In the genomic region with DNA sequence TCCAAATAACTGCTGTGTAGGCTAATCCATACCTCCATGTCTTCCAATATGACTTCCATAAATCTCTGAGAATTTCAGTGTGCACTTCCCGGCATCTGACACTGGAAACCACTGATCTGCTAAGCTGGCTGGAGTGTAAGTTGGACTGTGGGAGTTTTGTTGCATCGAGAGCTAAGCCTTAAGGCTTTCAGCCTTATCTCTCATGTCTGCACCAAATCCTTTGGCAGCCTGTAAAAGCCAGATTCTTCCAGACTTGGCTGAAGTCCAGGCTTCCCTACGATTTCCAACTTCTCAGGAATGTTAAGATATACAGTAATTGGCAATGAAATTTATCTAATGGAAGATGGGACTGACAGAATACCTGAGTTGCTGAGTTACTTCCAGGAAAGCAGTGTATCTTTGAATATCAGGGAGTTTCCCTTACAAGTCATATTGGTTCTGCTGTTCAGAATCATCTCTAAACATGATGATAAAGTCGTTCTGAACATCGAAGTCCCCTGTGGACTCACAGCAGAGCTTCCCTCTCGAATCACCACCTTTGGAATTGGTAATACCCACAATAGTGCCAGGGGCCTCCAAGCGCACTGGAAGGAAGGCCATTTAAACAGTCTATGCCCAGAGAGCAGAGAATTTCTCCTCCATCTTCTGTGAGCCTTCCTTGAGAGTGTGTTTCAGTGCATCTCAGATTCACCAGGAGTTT, we compare ENCODE assay signal across 17 mouse cellular contexts.
DNase-seq lines count a peak whose midpoint lies in the region; ATAC-seq and TF ChIP-seq lines count a peak whose summit lies in the region.
"Had no signal": no experiment of that assay in that cellular context is flagged by ENCODE, and none has a peak within 500 bp of the region (broad histone marks: within the 10 kb centered on the region; RNA-seq: fewer than 3 reads in every experiment).

No protein-coding gene starts in this region.

- no peak overlapping the region for H3K4me3 ChIP-seq in heart, embryonic 12.5 days
- no peak overlapping the region for H3K4me3 ChIP-seq in lung, embryonic 15.5 days
- H3K4me3 ChIP-seq in lung, adult 2 months (replicated peaks; ENCODE audit: extremely low read depth, low read depth, low read length) = no peak overlapping the region
- H3K4me3 ChIP-seq in stomach, postnatal 0 days (ENCODE audit: low read depth, low read length) = no peak overlapping the region
- no peak overlapping the region for H3K4me3 ChIP-seq in midbrain, embryonic 10.5 days
- H3K4me3 ChIP-seq: embryonic facial prominence, embryonic 13.5 days; megakaryocyte, embryonic 14.5 days had no signal

- peaks cover 3% of the 10 kb centered on the region; the same call in 1 of the 2 replicates for H3K9me3 ChIP-seq in heart, embryonic 12.5 days (replicated peaks)
- H3K9me3 ChIP-seq in lung, embryonic 15.5 days = no peaks in the 10 kb centered on the region
- no peaks in the 10 kb centered on the region for H3K9me3 ChIP-seq in stomach, postnatal 0 days (ENCODE audit: control insufficient read depth, low read length)
- H3K9me3 ChIP-seq in midbrain, embryonic 10.5 days (replicated peaks) = no peaks in the 10 kb centered on the region
- H3K9me3 ChIP-seq: embryonic facial prominence, embryonic 13.5 days had no signal

- H3K36me3 ChIP-seq in heart, embryonic 12.5 days = no peaks in the 10 kb centered on the region
- H3K36me3 ChIP-seq in lung, embryonic 15.5 days = no peaks in the 10 kb centered on the region
- no peaks in the 10 kb centered on the region for H3K36me3 ChIP-seq in stomach, postnatal 0 days (ENCODE audit: control insufficient read depth, insufficient read depth, low read length)
- no peaks in the 10 kb centered on the region for H3K36me3 ChIP-seq in midbrain, embryonic 10.5 days
- H3K36me3 ChIP-seq: embryonic facial prominence, embryonic 13.5 days had no signal

- no peak overlapping the region for H3K4me2 ChIP-seq in heart, embryonic 12.5 days
- no peak overlapping the region for H3K4me2 ChIP-seq in lung, embryonic 15.5 days
- H3K4me2 ChIP-seq in stomach, postnatal 0 days (replicated peaks; ENCODE audit: low read depth) = no peak overlapping the region
- H3K4me2 ChIP-seq: embryonic facial prominence, embryonic 13.5 days; liver, embryonic 11.5 days had no signal

- H3K4me1 ChIP-seq in heart, embryonic 12.5 days (replicated peaks) = peaks cover 22% of the 10 kb centered on the region
- H3K4me1 ChIP-seq in lung, embryonic 15.5 days = peaks cover 25% of the 10 kb centered on the region
- peaks cover 2% of the 10 kb centered on the region; the same call in 1 of the 2 replicates for H3K4me1 ChIP-seq in lung, adult 2 months (ENCODE audit: control insufficient read depth, insufficient read depth, low read length)
- no peaks in the 10 kb centered on the region; the same call in 1 of the 2 replicates for H3K4me1 ChIP-seq in stomach, postnatal 0 days (replicated peaks; ENCODE audit: control insufficient read depth, insufficient read depth)
- H3K4me1 ChIP-seq in midbrain, embryonic 10.5 days = peaks cover 14% of the 10 kb centered on the region

- no peak for TF ChIP-seq CTCF in lung, adult 2 months (IDR thresholded peaks at IDR 0.05; ENCODE audit: insufficient read depth, low read length)
- TF ChIP-seq CTCF in stomach, postnatal 0 days (IDR thresholded peaks at IDR 0.05; ENCODE audit: low read depth) = no peak

- no peak for DNase-seq in heart, postnatal 25 days (ENCODE audit: low spot score)
- DNase-seq in lung, adult 2 months = no peak
- peak; percentile 14 for DNase-seq in forelimb bud, embryonic 11.5 days (ENCODE audit: low read depth, low spot score)
- no peak for DNase-seq in stomach, postnatal 0 days (ENCODE audit: low spot score)
- no peak for DNase-seq in midbrain, embryonic 10.5 days (ENCODE audit: low spot score)
- DNase-seq: cerebellum, postnatal 14 days; gastrocnemius, postnatal 36 days; right cerebral cortex, postnatal 25 days; thymus, postnatal 14 days had no signal

- ATAC-seq in heart, embryonic 12.5 days (ENCODE audit: insufficient number of reproducible peaks, low FRiP score) = no peak
- 0 out of 2 replicates have a peak, but pooled peaks have one; percentile 57 for ATAC-seq in lung, embryonic 15.5 days (ENCODE audit: borderline replicate concordance, extremely low read depth, low FRiP score, low TSS enrichment)
- no peak for ATAC-seq in stomach, postnatal 0 days (ENCODE audit: low FRiP score, low TSS enrichment)
- ATAC-seq: CD4-positive, CD25-positive, alpha-beta regulatory T cell, adult 4 months; forebrain, embryonic 16.5 days; hindbrain, embryonic 16.5 days had no signal

- no peak for TF ChIP-seq EP300 in stomach, postnatal 0 days (optimal IDR thresholded peaks at IDR 0.05)

- H3K9ac ChIP-seq in heart, embryonic 12.5 days = no peak overlapping the region
- H3K9ac ChIP-seq in lung, embryonic 15.5 days = no peak overlapping the region
- no peak overlapping the region for H3K9ac ChIP-seq in stomach, postnatal 0 days (ENCODE audit: low read length)
- H3K9ac ChIP-seq: embryonic facial prominence, embryonic 13.5 days had no signal

- TF ChIP-seq POLR2A in lung, adult 2 months (IDR thresholded peaks at IDR 0.05; ENCODE audit: borderline replicate concordance, extremely low read depth, low read depth, low read length) = no peak

- peaks cover 24% of the 10 kb centered on the region for H3K27me3 ChIP-seq in heart, embryonic 12.5 days (replicated peaks)
- H3K27me3 ChIP-seq in lung, embryonic 15.5 days = no peaks in the 10 kb centered on the region
- H3K27me3 ChIP-seq in stomach, postnatal 0 days (ENCODE audit: control insufficient read depth, insufficient read depth, low read length) = no peaks in the 10 kb centered on the region
- H3K27me3 ChIP-seq in midbrain, embryonic 10.5 days (ENCODE audit: low read depth, poor library complexity, severe bottlenecking) = no peaks in the 10 kb centered on the region
- H3K27me3 ChIP-seq: embryonic facial prominence, embryonic 13.5 days had no signal

- intact Hi-C loops in heart, postnatal 25 days (cut with DNase I) = no loop called here

- H3K27ac ChIP-seq in heart, embryonic 12.5 days (ENCODE audit: poor library complexity, severe bottlenecking) = peak overlapping the region; percentile 39; the same call in 1 of the 2 replicates
- H3K27ac ChIP-seq in lung, embryonic 15.5 days = peak overlapping the region; percentile 76
- H3K27ac ChIP-seq in stomach, postnatal 0 days (replicated peaks) = peak overlapping the region; percentile 20; the same call in 1 of the 2 replicates
- no peak overlapping the region for H3K27ac ChIP-seq in midbrain, embryonic 10.5 days (replicated peaks)
- H3K27ac ChIP-seq: embryonic facial prominence, embryonic 13.5 days had no signal

- 17% methylated on average over 7 of the region's 7 CpGs for WGBS in heart, embryonic 12.5 days
- WGBS in lung, embryonic 15.5 days = 27% methylated on average over 7 of the region's 7 CpGs
- WGBS in lung, adult 2 months = 46% methylated on average over 7 of the region's 7 CpGs
- WGBS in stomach, postnatal 0 days = 38% methylated on average over 7 of the region's 7 CpGs
- 77% methylated on average over 7 of the region's 7 CpGs for WGBS in midbrain, embryonic 10.5 days
